Comparison of ENCODE assay signal across 14 mouse cellular contexts in genomic region chr13:57978931-57979330, GRCm38 (mm10).
DNase-seq lines count a peak whose midpoint lies in the region; ATAC-seq and TF ChIP-seq lines count a peak whose summit lies in the region.
"Had no signal": no experiment of that assay in that cellular context is flagged by ENCODE, and none has a peak within 500 bp of the region (broad histone marks: within the 10 kb centered on the region; RNA-seq: fewer than 3 reads in every experiment).

No protein-coding gene starts in this region.

- H3K9me3 ChIP-seq in heart, embryonic 10.5 days, result no peaks in the 10 kb centered on the region
- no peaks in the 10 kb centered on the region for H3K9me3 ChIP-seq in lung, postnatal 0 days (ENCODE audit: low read length)
- H3K9me3 ChIP-seq in embryonic facial prominence, embryonic 11.5 days (replicated peaks; ENCODE audit: control insufficient read depth, low read length), result no peaks in the 10 kb centered on the region
- H3K9me3 ChIP-seq: heart, embryonic 15.5 days; neural tube, embryonic 12.5 days; stomach, embryonic 15.5 days had no signal

- 21% methylated on average over 9 of the region's 9 CpGs for WGBS in heart, embryonic 10.5 days
- 26% methylated on average over 9 of the region's 9 CpGs for WGBS in lung, postnatal 0 days
- WGBS in lung, adult 2 months, result 27% methylated on average over 9 of the region's 9 CpGs
- WGBS in embryonic facial prominence, embryonic 11.5 days, result 20% methylated on average over 9 of the region's 9 CpGs

- intact Hi-C loops in heart, postnatal 10 days (cut with DNase I), result no loop called here

- H3K4me3 ChIP-seq in heart, embryonic 10.5 days, result no peak overlapping the region
- H3K4me3 ChIP-seq in lung, postnatal 0 days (ENCODE audit: low read depth, low read length), result no peak overlapping the region
- no peak overlapping the region for H3K4me3 ChIP-seq in lung, adult 2 months (replicated peaks; ENCODE audit: extremely low read depth, low read depth, low read length)
- no peak overlapping the region for H3K4me3 ChIP-seq in embryonic facial prominence, embryonic 11.5 days (ENCODE audit: low read depth, low read length)
- H3K4me3 ChIP-seq: heart, embryonic 15.5 days; neural tube, embryonic 12.5 days; stomach, embryonic 15.5 days had no signal

- peaks cover 36% of the 10 kb centered on the region for H3K4me1 ChIP-seq in heart, embryonic 10.5 days
- no peaks in the 10 kb centered on the region for H3K4me1 ChIP-seq in lung, postnatal 0 days (ENCODE audit: insufficient read depth, low read depth, low read length)
- H3K4me1 ChIP-seq in lung, adult 2 months (ENCODE audit: control insufficient read depth, insufficient read depth, low read length), result no peaks in the 10 kb centered on the region
- no peaks in the 10 kb centered on the region; the same call in 1 of the 2 replicates for H3K4me1 ChIP-seq in embryonic facial prominence, embryonic 11.5 days (ENCODE audit: control insufficient read depth, insufficient read depth, low read length)

- TF ChIP-seq EP300 in lung, postnatal 0 days (IDR thresholded peaks at IDR 0.05), result no peak

- H3K9ac ChIP-seq in lung, postnatal 0 days (replicated peaks; ENCODE audit: low read depth), result no peak overlapping the region
- no peak overlapping the region for H3K9ac ChIP-seq in embryonic facial prominence, embryonic 11.5 days (replicated peaks; ENCODE audit: low read length)
- H3K9ac ChIP-seq: heart, embryonic 15.5 days; neural tube, embryonic 12.5 days; stomach, embryonic 15.5 days had no signal

- no peak for TF ChIP-seq POLR2A in lung, adult 2 months (IDR thresholded peaks at IDR 0.05; ENCODE audit: borderline replicate concordance, extremely low read depth, low read depth, low read length)

- no peak overlapping the region for H3K27ac ChIP-seq in heart, embryonic 10.5 days
- H3K27ac ChIP-seq in lung, postnatal 0 days (ENCODE audit: low read length), result no peak overlapping the region
- H3K27ac ChIP-seq in embryonic facial prominence, embryonic 11.5 days (replicated peaks; ENCODE audit: low read depth, low read length), result no peak overlapping the region
- H3K27ac ChIP-seq: heart, embryonic 15.5 days; neural tube, embryonic 12.5 days; stomach, embryonic 15.5 days had no signal

- ATAC-seq in lung, postnatal 0 days, result no peak
- ATAC-seq in embryonic facial prominence, embryonic 11.5 days (replicated peaks; ENCODE audit: insufficient number of reproducible peaks, low FRiP score, low TSS enrichment, low read depth), result no peak
- ATAC-seq: intestine, postnatal 0 days had no signal

- peak; percentile 26 to 58 for DNase-seq in heart, postnatal 10 days
- DNase-seq in heart, embryonic 10.5 days (ENCODE audit: low spot score), result no peak
- DNase-seq in lung, postnatal 0 days (ENCODE audit: low spot score), result peak; percentile 11
- no peak for DNase-seq in lung, adult 2 months
- peak; percentile 75 for DNase-seq in embryonic facial prominence, embryonic 11.5 days (ENCODE audit: low spot score)
- DNase-seq in retina, postnatal 1 day, result peak; percentile 40
- DNase-seq in cerebellum, adult 18-20 months, result no peak
- no peak for DNase-seq in gastrocnemius, postnatal 4 days (ENCODE audit: low spot score in 2 of 2)
- DNase-seq: cerebellum, postnatal 10 days; right cerebral cortex, postnatal 4 days had no signal

- H3K36me3 ChIP-seq in heart, embryonic 10.5 days, result no peaks in the 10 kb centered on the region
- H3K36me3 ChIP-seq in lung, postnatal 0 days (ENCODE audit: insufficient read depth, low read length), result no peaks in the 10 kb centered on the region
- H3K36me3 ChIP-seq in embryonic facial prominence, embryonic 11.5 days (replicated peaks; ENCODE audit: control insufficient read depth, insufficient read depth, low read depth, low read length), result no peaks in the 10 kb centered on the region
- H3K36me3 ChIP-seq: heart, embryonic 15.5 days; neural tube, embryonic 12.5 days; stomach, embryonic 15.5 days had no signal

- TF ChIP-seq CTCF in lung, postnatal 0 days (IDR thresholded peaks at IDR 0.05), result no peak
- no peak for TF ChIP-seq CTCF in lung, adult 2 months (IDR thresholded peaks at IDR 0.05; ENCODE audit: insufficient read depth, low read length)

- H3K27me3 ChIP-seq in heart, embryonic 10.5 days (ENCODE audit: insufficient read depth, poor library complexity, severe bottlenecking), result no peaks in the 10 kb centered on the region; the same call in 1 of the 2 replicates
- no peaks in the 10 kb centered on the region for H3K27me3 ChIP-seq in lung, postnatal 0 days (replicated peaks; ENCODE audit: insufficient read depth, low read length)
- H3K27me3 ChIP-seq in embryonic facial prominence, embryonic 11.5 days (ENCODE audit: control insufficient read depth, insufficient read depth, low read length), result no peaks in the 10 kb centered on the region
- H3K27me3 ChIP-seq: heart, embryonic 15.5 days; neural tube, embryonic 12.5 days; stomach, embryonic 15.5 days had no signal

- H3K4me2 ChIP-seq in lung, postnatal 0 days (replicated peaks; ENCODE audit: low read depth, low read length), result no peak overlapping the region
- H3K4me2 ChIP-seq in embryonic facial prominence, embryonic 11.5 days (ENCODE audit: low read depth, low read length), result no peak overlapping the region
- H3K4me2 ChIP-seq: heart, embryonic 15.5 days; neural tube, embryonic 12.5 days; stomach, embryonic 15.5 days had no signal

Comparison
In these comparisons a context has a peak if more than half of its experiments do, and no peak if none do; other contexts are left out.
1. DNase-seq: peak in heart, postnatal 10 days (2 of 2), lung, postnatal 0 days (single experiment), embryonic facial prominence, embryonic 11.5 days (single experiment) and retina, postnatal 1 day (single experiment); none in heart, embryonic 10.5 days (single experiment), lung, adult 2 months (single experiment), cerebellum, adult 18-20 months (0 of 2) and gastrocnemius, postnatal 4 days (0 of 2).